Mouse (Mus musculus) lung, embryonic 16.5 days (tissue): ENCODE data around the gene Tmem135. TPM values are rescaled to one million over a fixed set of nuclear protein-coding genes. Genes with fewer than 3 reads are reported as not detected.
A peak's percentile ranks its signal among the peaks of the same experiment; 100 is the strongest.

Source experiments
- ATAC-seq: fragments of 200-750 bp; cut with Nextera tagmentation; 2 replicates; pipeline ENCODE4 v1.8.0; 2017; ENCODE audit warnings: low read depth, mild to moderate bottlenecking, moderate library complexity
- H3K27ac ChIP-seq: fragments of 300-500 bp; sonication (generic); 2 replicates; pipeline ENCODE4 v1.5.1; 2014; ENCODE audit warnings: mild to moderate bottlenecking, control low read depth, low read length
- H3K27me3 ChIP-seq: fragments of 300-500 bp; sonication (generic); 2 replicates; pipeline ENCODE4 v1.6.1; 2014; ENCODE audit warnings: low read depth, low read length, mixed read lengths; ENCODE audit not compliant: control insufficient read depth, insufficient read depth
- H3K36me3 ChIP-seq: fragments of 300-500 bp; sonication (generic); 2 replicates; pipeline ENCODE4 v1.6.1; 2014; ENCODE audit warnings: low read length; ENCODE audit not compliant: control insufficient read depth, insufficient read depth
- H3K4me1 ChIP-seq: fragments of 300-500 bp; sonication (generic); replicated peaks from 2 replicates; pipeline ENCODE4 v1.6.1; 2014; ENCODE audit warnings: low read length, mixed read lengths; ENCODE audit not compliant: control insufficient read depth, insufficient read depth
- H3K4me2 ChIP-seq: fragments of 300-500 bp; sonication (generic); 2 replicates; pipeline ENCODE4 v1.6.1; 2014; ENCODE audit warnings: low read depth, low read length, control low read depth
- H3K4me3 ChIP-seq: fragments of 300-500 bp; sonication (generic); 2 replicates; pipeline ENCODE4 v1.5.1; 2014; ENCODE audit warnings: mild to moderate bottlenecking, low read length, control low read depth
- H3K9ac ChIP-seq: fragments of 300-500 bp; sonication (generic); 2 replicates; pipeline ENCODE4 v1.6.1; 2014; ENCODE audit warnings: low read length, control low read depth
- H3K9me3 ChIP-seq: fragments of 300-500 bp; sonication (generic); 2 replicates; pipeline ENCODE4 v1.6.1; 2016; ENCODE audit warnings: low read length; ENCODE audit not compliant: control insufficient read depth
- WGBS: fragments of 180-500 bp; shearing (Covaris S2); extraction: QIAGEN DNeasy Blood & Tissue Kit; methylation state at CpG from one replicate; pipeline ENCODE4 v1.1.7; 2014; 5-methylcytosine and 5-hydroxymethylcytosine counted together
- polyA plus RNA-seq: library from polyadenylated mRNA; unstranded; fragments of >200 nt; fragmentation: Nextera tagmentation; extraction: Ambion mirVana; gene quantifications from 2 replicates; pipeline ENCODE4 v1.2.1, GENCODE M21; 2015

Gene Tmem135
- polyA plus RNA-seq, 1 experiment from 2014 or later = 29.0 TPM

GRCm38 (mm10) chr7:89266017-89266760 lies 137.8 kb downstream of the Tmem135 start:
- Histone ChIP-seq H3K27me3 (no peaks in the 10 kb centered on the region), H3K9me3 (no peaks in the 10 kb centered on the region), H3K27ac (no peak overlapping the region), H3K4me2 (no peak overlapping the region), H3K9ac (no peak overlapping the region), H3K36me3 (0 out of 2 replicates have a peak, but pooled peaks cover 2% of the 10 kb centered on the region), H3K4me3 (no peak overlapping the region), H3K4me1 (peaks cover 2% of the 10 kb centered on the region; the same call in 1 of the 2 replicates)
- no peak for ATAC-seq
- 82% methylated on average over 7 of the region's 7 CpGs for WGBS

- H3K27ac ChIP-seq = no peak overlapping the region
- peaks cover 2% of the 10 kb centered on the region for H3K4me1 ChIP-seq
- H3K9ac ChIP-seq = no peak overlapping the region
- no peak overlapping the region for H3K4me2 ChIP-seq
- ATAC-seq = no peak
- no peaks in the 10 kb centered on the region for H3K36me3 ChIP-seq
- no peak overlapping the region for H3K4me3 ChIP-seq
- no peaks in the 10 kb centered on the region for H3K27me3 ChIP-seq
- no peaks in the 10 kb centered on the region for H3K9me3 ChIP-seq
These were observed 143.1 kb downstream of the Tmem135 start for GRCm38 (mm10) chr7:89260966-89261365.

- H3K4me3 ChIP-seq = no peak overlapping the region
- no peak for ATAC-seq
- H3K27ac ChIP-seq = no peak overlapping the region
- H3K4me2 ChIP-seq = no peak overlapping the region
- H3K4me1 ChIP-seq = peaks cover 2% of the 10 kb centered on the region
- no peaks in the 10 kb centered on the region for H3K9me3 ChIP-seq
- 42% methylated on average over 2 of the region's 2 CpGs for WGBS
- no peak overlapping the region for H3K9ac ChIP-seq
- no peaks in the 10 kb centered on the region for H3K36me3 ChIP-seq
- H3K27me3 ChIP-seq = no peaks in the 10 kb centered on the region
These were observed 145.2 kb downstream of the Tmem135 start for GRCm38 (mm10) chr7:89258832-89259231.

GRCm38 (mm10) chr7:89257871-89258502 lies 146.0 kb downstream of the Tmem135 start:
- H3K9me3 ChIP-seq = no peaks in the 10 kb centered on the region
- H3K4me2 ChIP-seq = no peak overlapping the region; the same call in 1 of the 2 replicates
- no peaks in the 10 kb centered on the region for H3K36me3 ChIP-seq
- 52% methylated on average over 4 of the region's 4 CpGs for WGBS
- no peak overlapping the region for H3K4me3 ChIP-seq
- peaks cover 2% of the 10 kb centered on the region for H3K4me1 ChIP-seq
- ATAC-seq = peak; percentile 83
- no peak overlapping the region for H3K9ac ChIP-seq
- H3K27me3 ChIP-seq = no peaks in the 10 kb centered on the region
- 0 out of 2 replicates have a peak overlapping the region, but pooled peaks have one; percentile 31 for H3K27ac ChIP-seq

GRCm38 (mm10) chr7:89253772-89254171 lies 150.2 kb downstream of the Tmem135 start:
- WGBS = 79% methylated on average over 3 of the region's 3 CpGs

GRCm38 (mm10) chr7:89253317-89253716 lies 150.7 kb downstream of the Tmem135 start:
- Histone ChIP-seq H3K4me2 (no peak overlapping the region), H3K4me1 (peaks cover 8% of the 10 kb centered on the region), H3K36me3 (no peaks in the 10 kb centered on the region), H3K4me3 (no peak overlapping the region), H3K27me3 (no peaks in the 10 kb centered on the region), H3K9me3 (no peaks in the 10 kb centered on the region), H3K27ac (no peak overlapping the region), H3K9ac (no peak overlapping the region)
- WGBS = 76% methylated on average over 2 of the region's 2 CpGs
- ATAC-seq = no peak

More at GRCm38 (mm10) chr7:89253772-89254171, 150.2 kb downstream of the Tmem135 start:
- Histone ChIP-seq H3K4me2 (no peak overlapping the region), H3K4me3 (no peak overlapping the region), H3K27me3 (no peaks in the 10 kb centered on the region), H3K4me1 (peaks cover 5% of the 10 kb centered on the region), H3K27ac (no peak overlapping the region), H3K36me3 (no peaks in the 10 kb centered on the region), H3K9me3 (no peaks in the 10 kb centered on the region), H3K9ac (no peak overlapping the region)
- no peak for ATAC-seq

- ATAC-seq = peak; percentile 90
- H3K9me3 ChIP-seq = no peaks in the 10 kb centered on the region
- peaks cover 12% of the 10 kb centered on the region for H3K4me1 ChIP-seq
- no peaks in the 10 kb centered on the region for H3K27me3 ChIP-seq
- no peaks in the 10 kb centered on the region for H3K36me3 ChIP-seq
- WGBS = 50% methylated on average over 4 of the region's 4 CpGs
- H3K4me3 ChIP-seq = no peak overlapping the region
- H3K9ac ChIP-seq = no peak overlapping the region
- no peak overlapping the region for H3K4me2 ChIP-seq
- H3K27ac ChIP-seq = no peak overlapping the region
These were observed 152.1 kb downstream of the Tmem135 start for GRCm38 (mm10) chr7:89251880-89252453.

GRCm38 (mm10) chr7:89248135-89248850 lies 155.7 kb downstream of the Tmem135 start:
- WGBS = 10% methylated on average over 7 of the region's 7 CpGs
- ATAC-seq = peak; percentile 53; the same call in 1 of the 2 replicates
- Histone ChIP-seq H3K27me3 (no peaks in the 10 kb centered on the region), H3K27ac (peak overlapping the region; percentile 53; the same call in 1 of the 2 replicates), H3K9ac (no peak overlapping the region), H3K4me3 (no peak overlapping the region), H3K9me3 (no peaks in the 10 kb centered on the region), H3K36me3 (no peaks in the 10 kb centered on the region), H3K4me2 (no peak overlapping the region), H3K4me1 (peaks cover 12% of the 10 kb centered on the region)
